Mouse (Mus musculus): ENCODE measurements around the gene Cdc37l1.

Cdc37l1 gene

DNA sequence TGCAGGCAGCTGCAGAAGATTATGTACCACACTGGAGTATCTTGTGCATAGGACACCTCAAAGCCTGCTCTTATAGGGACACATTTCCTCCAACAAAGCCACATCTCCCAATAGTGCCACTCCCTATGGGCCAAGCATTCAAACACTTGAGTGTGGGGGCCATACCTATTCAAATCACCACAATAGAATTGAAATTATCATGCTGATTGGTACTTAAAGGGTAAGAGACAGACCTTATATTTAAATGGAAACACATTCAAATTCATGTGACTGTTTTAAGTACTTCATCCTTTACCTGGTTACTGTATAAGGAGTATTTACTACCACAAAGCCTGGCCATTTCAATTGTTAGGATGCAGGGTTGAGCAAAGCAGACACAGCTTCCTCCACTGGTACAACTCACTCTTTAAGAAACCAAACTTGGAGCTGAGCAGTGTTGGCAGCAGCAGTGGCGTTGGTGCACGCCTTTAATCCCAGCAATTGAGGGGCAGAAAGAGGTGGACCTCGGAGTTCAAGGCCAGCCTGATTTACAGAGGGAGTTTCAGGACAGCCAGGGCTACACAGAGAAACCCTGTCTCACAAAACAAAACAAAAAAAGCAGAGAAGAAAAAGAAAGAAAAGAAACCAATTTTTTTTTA is 18.0 kb downstream of the Cdc37l1 start:
- no peak for DNase-seq (ENCODE audit: low read depth)

DNA sequence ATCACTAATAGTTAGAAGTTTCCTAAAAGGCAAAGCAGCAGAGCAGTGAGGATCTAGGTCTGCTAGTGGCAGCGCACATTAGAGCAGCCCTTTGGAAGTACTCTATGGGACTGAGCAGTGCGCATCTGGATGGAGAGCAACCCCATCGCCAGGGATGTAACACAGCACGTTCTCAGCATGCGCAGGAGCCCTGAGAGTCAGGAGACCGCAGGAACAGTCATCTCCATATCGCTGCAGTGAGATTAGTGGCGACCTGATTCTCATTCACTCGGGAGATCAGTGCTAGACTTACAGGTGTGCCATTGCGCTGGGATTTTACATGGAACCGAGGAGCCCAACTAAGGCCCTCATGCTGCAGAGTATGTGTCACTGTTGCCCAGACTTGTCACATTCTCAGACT is 18.9 kb downstream of the Cdc37l1 start:
- no peak for DNase-seq (ENCODE audit: low read depth)

GRCm38 (mm10) chr19:29011355-29011990 is 21.3 kb downstream of the Cdc37l1 start:
- DNase-seq (ENCODE audit: low read depth): no peak

DNA sequence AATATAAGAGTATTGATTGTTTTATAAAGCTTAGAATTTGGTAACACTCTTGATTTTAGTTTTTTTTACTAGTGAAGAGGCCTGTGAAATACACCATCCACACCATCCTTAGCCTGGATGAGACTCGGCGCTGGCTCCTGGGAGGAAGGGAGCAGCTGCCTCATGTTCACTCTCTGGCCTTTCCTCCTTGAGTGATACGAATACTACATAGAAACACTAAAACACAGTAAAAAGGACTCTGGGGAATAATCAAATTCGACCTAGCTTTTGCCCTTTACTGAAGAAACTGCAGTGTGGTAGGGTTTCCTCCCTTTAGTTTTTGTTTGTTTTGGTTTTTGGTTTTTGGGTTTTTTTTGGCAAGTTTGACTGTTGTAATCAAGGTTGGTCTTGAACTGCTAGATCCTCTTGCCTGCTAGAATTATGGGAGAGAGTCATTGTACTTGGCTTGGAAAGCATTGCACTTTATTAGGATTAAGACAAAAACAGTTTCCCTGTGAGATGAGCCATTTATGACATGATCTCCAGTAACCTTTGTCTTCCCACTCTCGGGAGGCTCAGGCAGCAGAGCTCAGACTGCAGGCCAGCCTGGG is 24.4 kb downstream of the Cdc37l1 start:
- no peak for DNase-seq (ENCODE audit: low read depth)

- DNase-seq (ENCODE audit: low read depth): no peak
These were observed 25.5 kb downstream of the Cdc37l1 start for GRCm38 (mm10) chr19:29015410-29016203.

DNA sequence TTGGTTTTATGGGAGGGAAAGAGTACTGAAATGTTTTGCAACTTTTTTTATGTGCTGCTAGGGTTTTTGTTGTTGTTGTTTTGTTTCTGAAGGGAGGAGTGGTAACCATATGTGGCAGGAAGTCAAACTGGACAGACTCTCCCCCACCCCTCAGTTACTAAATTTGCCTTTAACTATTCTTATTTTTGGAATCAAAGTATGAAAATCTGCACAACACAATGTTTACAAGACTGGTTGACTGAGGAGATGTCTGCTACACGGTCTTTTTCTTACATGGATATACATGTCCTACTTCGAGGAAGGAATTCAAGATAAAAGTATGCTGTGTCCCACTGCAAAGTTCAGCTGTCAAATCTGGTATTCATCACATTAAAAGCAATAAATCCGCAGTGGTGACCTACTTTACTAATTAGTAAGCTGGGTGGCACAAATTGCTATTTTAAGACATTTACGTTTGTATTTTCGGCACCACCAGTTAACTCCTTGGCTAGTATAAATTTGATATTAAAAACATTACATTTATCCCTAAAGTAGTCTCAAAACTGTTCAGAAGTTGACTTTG is 26.1 kb downstream of the Cdc37l1 start:
- no peak for DNase-seq (ENCODE audit: low read depth)

- no peak for DNase-seq (ENCODE audit: low read depth)
These were observed 26.6 kb downstream of the Cdc37l1 start for GRCm38 (mm10) chr19:29016786-29017185.

DNA sequence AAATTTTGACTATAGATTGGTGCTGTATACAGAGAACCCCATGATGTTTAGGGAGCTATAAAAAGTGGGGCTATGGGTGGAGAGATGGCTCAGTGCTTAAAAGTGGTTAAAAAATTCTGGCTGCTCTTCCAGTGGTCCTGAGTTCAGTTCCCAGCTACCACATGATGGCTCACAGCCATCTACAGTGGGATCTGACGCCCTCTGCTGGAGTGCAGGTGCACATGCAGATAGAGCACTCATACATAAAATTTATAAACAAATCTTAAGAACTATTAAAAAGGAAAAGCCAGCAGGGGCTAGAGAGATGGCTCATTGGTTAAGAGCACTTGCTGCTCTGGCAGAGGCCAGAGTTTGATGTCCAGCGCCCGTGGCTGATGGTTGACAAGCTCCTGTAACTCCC is 29.5 kb downstream of the Cdc37l1 start:
- peak; percentile 21 for DNase-seq (ENCODE audit: low read depth)

DNA sequence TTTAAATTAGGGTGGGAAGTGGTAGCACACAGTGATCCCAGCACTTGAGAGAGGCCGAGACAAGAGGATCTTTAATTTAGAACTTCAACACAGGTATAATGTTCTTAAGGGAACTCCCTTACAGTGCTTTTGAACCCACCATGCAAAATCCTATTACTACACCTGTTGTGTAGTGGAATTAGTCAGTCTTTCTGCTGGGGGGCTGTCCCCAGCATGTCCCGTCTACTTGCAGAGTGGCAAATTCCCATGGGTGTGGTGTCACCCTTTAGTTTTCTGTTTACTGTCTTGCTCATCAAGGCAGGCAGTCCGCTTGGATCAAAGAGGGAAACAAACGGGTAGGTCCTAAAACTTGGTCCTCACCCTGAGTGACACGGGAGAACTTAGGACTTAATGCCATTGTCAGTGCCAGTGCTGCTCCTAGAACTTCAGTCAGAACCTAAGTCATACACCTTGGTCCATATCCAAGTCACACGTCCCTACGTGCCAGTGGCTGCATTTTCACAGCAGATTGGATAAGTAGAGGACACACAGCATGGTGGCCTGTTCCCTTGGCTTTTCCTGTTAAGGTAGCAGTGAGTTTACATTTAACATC is 31.7 kb downstream of the Cdc37l1 start:
- DNase-seq (ENCODE audit: low read depth): no peak

DNA sequence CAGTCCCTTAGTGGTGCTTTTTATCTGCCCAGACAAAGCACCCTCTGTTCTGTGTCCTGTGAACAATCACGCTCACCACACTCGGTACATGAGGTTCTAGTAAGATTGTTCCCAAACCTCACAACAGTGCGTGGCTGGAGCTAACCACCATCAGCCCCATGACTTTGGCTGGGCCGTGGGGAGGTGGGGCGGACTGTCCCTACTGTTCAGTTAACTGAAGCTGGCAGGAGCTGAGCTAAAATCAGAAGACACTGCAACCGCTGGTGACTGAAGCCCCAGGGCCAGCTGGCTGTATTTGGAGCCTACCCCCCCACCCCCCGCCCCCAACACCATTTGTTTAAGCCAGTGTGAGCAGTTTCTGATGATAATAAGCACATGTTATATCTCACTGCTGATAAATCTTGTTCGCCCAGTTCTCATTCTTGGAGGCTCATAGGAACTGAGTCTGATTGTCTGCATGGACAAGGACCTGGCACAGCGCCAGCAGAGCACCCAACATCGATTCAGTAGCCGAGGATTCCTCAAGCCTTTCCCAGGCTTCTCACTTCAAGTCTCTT is 34.3 kb downstream of the Cdc37l1 start:
- no peak for DNase-seq (ENCODE audit: low read depth)

DNA sequence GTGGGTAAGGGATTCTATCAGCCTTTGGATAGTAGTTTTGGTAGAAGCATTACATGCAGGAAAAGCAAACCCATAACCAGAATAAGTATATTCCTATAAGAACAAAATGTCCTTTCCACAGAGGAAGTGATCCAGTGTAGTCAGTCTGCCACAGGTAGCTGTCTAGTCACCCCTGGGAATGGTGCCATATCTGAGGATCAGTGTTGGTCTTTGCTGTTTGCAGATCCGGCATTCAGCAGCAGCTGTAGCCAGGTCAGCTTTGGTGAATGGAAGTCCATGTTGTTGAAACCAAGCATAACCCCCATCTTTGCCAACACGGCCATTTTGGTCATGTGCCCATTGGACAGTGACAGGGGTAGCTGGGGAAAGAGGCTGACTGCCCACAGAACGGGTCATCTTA is 41.6 kb downstream of the Cdc37l1 start:
- no peak for DNase-seq (ENCODE audit: low read depth)

GRCm38 (mm10) chr19:29032662-29033061 is 42.5 kb downstream of the Cdc37l1 start:
- no peak for DNase-seq (ENCODE audit: low read depth)

- DNase-seq (ENCODE audit: low read depth): no peak
These were observed 46.9 kb downstream of the Cdc37l1 start for GRCm38 (mm10) chr19:29037026-29037425.

- no peak for DNase-seq (ENCODE audit: low read depth)
These were observed 47.4 kb downstream of the Cdc37l1 start for GRCm38 (mm10) chr19:29037541-29037940.

GRCm38 (mm10) chr19:29039334-29039733 is 49.2 kb downstream of the Cdc37l1 start:
- no peak for DNase-seq (ENCODE audit: low read depth)

DNA sequence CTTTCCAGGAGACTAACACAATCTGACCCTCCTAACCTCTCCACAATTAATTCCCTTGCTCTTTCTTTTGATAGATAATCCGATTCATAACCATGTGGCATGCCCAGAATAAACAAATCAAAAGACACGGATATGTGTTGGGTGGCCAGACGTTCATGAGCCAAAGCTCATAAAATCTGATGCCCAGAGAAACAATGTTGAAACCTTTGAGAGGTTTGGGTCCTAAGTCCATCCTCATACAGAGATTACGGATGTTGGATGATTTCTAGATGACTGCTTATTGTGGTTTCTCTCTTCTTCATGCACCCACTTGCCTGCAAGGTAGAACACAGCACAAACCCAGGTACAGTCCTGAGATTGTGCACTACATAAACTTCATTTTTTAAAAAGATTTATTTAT is 50.1 kb downstream of the Cdc37l1 start:
- DNase-seq (ENCODE audit: low read depth): no peak

DNA sequence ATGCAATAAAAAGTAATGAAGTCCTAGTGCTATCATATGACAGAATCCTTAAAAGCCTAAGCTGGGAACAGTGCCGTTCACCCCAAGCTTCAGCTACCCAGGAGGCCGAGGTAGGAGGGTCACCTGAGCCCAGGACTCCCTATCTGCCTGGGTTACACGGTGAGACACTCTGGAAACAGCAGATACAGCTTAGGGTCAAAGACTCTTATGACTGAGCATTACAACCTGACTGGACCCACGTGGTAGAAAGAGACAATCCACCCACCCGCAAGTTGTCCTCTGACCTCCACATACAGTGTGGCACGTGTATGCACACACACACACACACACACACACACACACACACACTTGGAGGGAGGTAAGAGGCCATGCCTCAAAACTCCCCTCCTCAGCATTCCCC is 52.0 kb downstream of the Cdc37l1 start:
- no peak for DNase-seq (ENCODE audit: low read depth)

- no peak for DNase-seq (ENCODE audit: low read depth)
These were observed 52.5 kb downstream of the Cdc37l1 start for GRCm38 (mm10) chr19:29042647-29043046.

- DNase-seq (ENCODE audit: low read depth): no peak
These were observed 54.2 kb downstream of the Cdc37l1 start for GRCm38 (mm10) chr19:29044353-29044768.

DNA sequence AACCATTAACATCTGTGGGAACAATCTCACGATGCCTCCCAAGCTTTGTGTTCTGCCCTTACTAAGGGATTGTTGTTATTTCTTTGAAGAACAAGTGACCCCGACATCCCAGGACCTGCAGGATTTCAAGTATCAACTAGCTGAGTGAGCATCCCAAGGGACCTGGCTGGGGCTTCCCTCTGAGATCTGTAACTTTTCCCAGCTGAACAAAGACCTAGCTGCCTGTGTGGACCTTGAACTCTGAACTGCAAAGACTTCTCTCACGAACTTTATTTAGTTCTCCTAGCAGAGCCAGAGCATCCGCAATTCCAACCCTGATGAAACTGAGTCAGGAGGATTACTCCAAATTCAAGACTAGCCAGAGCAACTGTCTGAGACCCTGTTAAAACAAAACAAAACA is 55.2 kb downstream of the Cdc37l1 start:
- no peak for DNase-seq (ENCODE audit: low read depth)

DNA sequence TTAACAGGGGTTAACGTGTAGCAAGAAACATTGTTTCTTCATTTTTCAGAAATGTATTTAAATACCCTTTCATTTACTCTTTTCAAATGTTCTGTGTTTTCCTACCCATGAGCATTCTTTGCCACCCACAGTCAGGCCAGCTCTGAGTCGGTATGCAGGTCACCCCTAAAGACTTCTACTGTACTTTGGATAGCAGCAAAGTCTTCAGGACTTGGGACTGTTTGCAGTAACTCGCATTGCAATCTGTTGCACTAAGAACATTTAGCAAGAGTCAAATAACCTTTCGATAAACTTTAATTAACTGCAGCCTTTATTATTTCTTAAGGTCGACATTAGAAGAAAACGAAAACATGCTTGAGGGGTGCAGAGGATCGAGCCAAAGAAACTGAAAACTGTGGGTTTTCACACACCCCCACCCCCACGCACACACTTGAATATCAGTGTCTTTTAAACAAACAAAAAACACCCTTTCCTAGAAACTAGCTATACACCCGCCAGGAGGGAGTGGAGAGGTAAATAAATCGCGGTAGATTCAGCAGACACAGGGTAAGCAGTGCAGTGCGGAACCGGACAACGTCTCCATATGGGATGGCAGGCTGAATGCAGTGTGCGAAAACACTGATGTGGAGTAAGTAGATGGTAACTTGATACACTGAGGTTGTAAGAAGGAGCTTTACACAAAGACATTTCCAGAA is 56.0 kb downstream of the Cdc37l1 start:
- DNase-seq (ENCODE audit: low read depth): peak; percentile 44
